8 mouse cellular contexts compared by ENCODE assay signal in genomic region chr5:23418147-23418781, GRCm38 (mm10). TPM values are rescaled to one million over a fixed set of nuclear protein-coding genes. Genes with fewer than 3 reads are reported as not detected.
DNase-seq lines count a peak whose midpoint lies in the region; ATAC-seq lines count a peak whose summit lies in the region.

No protein-coding gene starts in this region.

- H3K9ac ChIP-seq in hindbrain, embryonic 12.5 days = peak overlapping the region; percentile 57

- H3K4me2 ChIP-seq in hindbrain, embryonic 12.5 days (replicated peaks) = peak overlapping the region; percentile 68

- no peaks in the 10 kb centered on the region for H3K27me3 ChIP-seq in hindbrain, embryonic 12.5 days

- ATAC-seq in hindbrain, embryonic 12.5 days (ENCODE audit: low FRiP score) = peak; percentile 85

- peaks cover 71% of the 10 kb centered on the region for H3K4me1 ChIP-seq in hindbrain, embryonic 12.5 days

- under 1% methylated on average over 40 of the region's 40 CpGs for WGBS in hindbrain, embryonic 12.5 days

- H3K9me3 ChIP-seq in hindbrain, embryonic 12.5 days (replicated peaks) = no peaks in the 10 kb centered on the region

- H3K4me3 ChIP-seq in hindbrain, embryonic 12.5 days = peak overlapping the region; percentile 48

- DNase-seq in MN1 (ENCODE audit: low spot score) = peak; percentile 64
- DNase-seq in cerebellum, adult 9-11 months = peak; percentile 87
- DNase-seq in frontal cortex, postnatal 10 days (ENCODE audit: low spot score in 2 of 2) = peak; percentile 72 to 82
- DNase-seq in layer of hippocampus, postnatal 25 days (ENCODE audit: extremely low spot score in 1 of 2, low spot score in 1 of 2) = peak; percentile 66 to 80
- DNase-seq in lung, postnatal 14 days = peak; percentile 88
- DNase-seq in ovary, postnatal 36 days (ENCODE audit: low spot score) = peak; percentile 79
- DNase-seq in thymus, postnatal 14 days = peak; percentile 91

- 0 out of 2 replicates have a peak, but pooled peaks cover 9% of the 10 kb centered on the region for H3K36me3 ChIP-seq in hindbrain, embryonic 12.5 days

- H3K27ac ChIP-seq in hindbrain, embryonic 12.5 days = peak overlapping the region; percentile 94

RNA-seq across cellular contexts. Expression of gene Kmt2e, which starts 16.0 kb away (rescaled TPM):
- 145 and 152 TPM in 2 replicates for polyA plus RNA-seq in hindbrain, embryonic 12.5 days (2016; fragmentation: Nextera tagmentation; extraction: Ambion mirVana)
- 100 to 1,000 TPM in 1 of 2 experiments, 10 to 100 TPM in 1; 80.8 to 102 TPM for total RNA-seq in layer of hippocampus, postnatal 25 days (2021)

Comparison
In these comparisons a context has a peak if more than half of its experiments do, and no peak if none do; other contexts are left out.
1. Peak in every context shown above with its lines: DNase-seq, ATAC-seq, H3K4me3 ChIP-seq and H3K27ac ChIP-seq.